Mouse (Mus musculus): ENCODE results near the gene Nkain2. TPM values are rescaled to one million over a fixed set of nuclear protein-coding genes. Genes with fewer than 3 reads are reported as not detected.

The Nkain2 gene
- total RNA-seq, 2 experiments from 2014 or later = 0.39 to 1.5 TPM

DNA sequence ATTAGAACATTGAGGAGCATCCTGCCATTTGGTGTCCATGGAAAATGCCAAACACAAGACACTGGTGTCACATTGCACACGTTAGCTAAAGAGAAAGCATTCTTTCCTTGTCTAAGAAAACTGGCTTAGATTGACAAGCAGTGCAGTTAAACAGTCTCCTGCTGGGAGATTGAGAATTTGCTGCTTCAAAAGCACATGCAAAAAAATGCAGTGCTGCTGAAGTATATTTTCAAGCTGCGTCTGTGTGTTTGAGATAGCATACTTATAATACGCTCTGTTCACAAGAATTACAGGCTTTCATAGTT is 313.0 kb downstream of the Nkain2 start:
- no peak for DNase-seq (ENCODE audit: low spot score in 2 of 2)

DNA sequence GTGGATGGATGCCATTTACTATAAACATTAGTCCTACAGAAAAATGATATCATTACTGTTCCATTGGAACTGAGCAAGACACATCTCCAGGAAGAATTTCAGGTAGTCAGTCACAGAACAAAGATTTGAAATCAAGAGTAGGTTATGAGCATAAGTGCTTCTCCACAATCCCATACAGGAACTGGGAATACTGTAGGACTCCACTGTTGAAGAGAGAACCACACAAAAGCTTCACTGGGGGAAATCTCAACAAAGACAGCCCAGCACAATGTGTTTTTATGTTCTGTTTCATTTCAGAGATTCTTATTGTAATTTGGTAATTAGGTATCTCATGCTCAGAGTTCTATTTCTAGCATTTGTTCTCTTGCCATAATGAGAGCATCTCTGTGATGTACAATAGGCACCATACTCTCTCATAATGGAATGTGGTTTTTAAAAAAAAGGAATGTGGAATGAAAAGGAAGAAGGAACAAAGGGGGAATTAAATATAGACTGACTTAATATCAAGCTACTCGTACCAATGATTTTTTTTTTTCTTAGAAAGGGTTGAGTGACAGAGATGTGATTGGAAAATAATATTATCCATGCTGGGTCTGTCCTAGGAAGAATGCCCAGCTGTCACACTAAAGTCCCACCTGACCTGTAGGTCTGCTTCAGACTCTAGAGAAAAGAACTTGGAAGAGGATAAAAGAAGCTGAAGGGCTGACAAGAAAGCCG is 313.5 kb downstream of the Nkain2 start:
- no peak for DNase-seq (ENCODE audit: low spot score in 2 of 2)

DNA sequence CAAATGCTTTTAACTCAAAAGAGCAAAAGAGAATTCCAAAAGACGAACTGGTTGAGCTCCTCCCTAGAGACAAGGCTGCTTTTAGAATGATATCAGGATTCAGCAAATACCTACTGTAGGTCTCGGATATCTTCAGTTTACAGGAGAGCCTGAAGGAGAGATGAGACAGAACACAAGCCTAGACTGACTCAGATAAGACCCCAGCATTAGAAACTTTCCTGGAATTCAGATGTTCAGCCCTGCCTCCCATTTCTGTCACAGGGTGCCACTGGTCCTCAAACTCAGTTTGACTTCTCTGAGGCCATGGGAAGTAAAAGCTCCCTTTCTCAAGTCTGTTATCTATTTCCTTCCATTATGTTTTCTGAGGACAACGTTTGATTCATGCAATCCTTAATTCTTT is 332.6 kb downstream of the Nkain2 start:
- DNase-seq (ENCODE audit: low spot score in 2 of 2) = no peak

DNA sequence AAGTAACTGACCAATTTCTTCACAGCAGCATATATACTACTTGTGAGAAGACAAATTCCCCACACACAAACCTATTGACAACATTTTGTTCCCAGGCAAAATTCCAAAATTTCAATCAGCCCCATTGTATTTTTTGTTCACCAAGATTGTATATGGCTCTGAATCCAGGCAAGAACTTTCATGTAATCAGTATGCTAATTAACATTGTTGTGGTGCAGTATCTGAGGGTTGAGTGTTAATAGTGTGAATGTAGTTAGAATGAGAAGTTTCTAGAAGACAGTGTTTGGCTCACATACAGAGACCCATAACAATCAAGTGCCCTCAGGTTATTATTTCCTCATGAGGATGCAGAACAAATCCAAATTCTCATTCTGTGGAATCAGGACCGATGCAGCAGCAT is 354.2 kb downstream of the Nkain2 start:
- DNase-seq (ENCODE audit: low spot score in 2 of 2) = no peak

DNA sequence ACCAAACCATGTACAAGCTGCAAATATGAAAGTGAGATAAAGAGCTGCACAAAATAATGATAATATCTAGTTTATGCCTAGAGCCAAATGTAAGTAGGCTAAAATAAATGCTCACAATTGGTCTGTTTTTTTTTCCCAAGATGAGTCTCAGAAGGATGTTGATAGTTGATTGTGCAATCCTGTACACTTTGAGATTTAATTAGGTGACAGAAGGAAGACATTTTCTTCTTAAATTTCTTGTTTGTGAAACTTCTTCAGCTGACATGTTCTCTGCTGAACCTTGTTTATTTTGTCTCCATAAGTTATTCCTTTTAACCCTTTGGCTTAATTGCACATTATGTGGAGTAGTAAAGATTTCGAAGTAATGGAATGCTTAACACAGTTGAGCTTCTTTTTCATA is 379.4 kb downstream of the Nkain2 start:
- no peak for DNase-seq (ENCODE audit: low spot score in 2 of 2)

DNA sequence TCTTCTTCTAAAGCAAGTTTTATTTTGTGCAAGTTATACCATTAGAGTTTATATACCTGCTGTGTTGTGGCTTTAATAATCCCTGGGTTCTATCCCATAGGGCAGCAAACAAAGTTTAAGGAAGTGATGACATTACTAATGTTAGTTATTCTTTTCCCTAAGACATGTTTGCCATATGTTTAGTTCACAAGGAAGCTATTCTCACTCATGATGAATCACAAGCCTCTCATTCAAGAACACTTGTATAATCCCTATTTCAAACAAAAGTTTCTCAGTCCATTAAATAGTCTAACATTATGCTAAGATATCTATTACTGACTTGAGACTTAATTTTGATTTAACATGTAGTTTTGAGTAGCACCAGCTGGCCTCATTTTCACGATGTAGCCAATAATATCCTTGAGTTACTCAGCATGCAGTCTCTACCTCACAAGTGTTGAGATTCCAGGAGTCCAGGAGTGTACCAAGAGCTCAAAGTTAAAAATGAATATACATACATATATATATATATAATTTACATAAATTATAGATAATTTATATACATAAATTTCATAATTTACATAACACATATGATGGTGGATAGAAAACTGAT is 395.6 kb downstream of the Nkain2 start:
- DNase-seq (ENCODE audit: low spot score in 2 of 2) = no peak

DNA sequence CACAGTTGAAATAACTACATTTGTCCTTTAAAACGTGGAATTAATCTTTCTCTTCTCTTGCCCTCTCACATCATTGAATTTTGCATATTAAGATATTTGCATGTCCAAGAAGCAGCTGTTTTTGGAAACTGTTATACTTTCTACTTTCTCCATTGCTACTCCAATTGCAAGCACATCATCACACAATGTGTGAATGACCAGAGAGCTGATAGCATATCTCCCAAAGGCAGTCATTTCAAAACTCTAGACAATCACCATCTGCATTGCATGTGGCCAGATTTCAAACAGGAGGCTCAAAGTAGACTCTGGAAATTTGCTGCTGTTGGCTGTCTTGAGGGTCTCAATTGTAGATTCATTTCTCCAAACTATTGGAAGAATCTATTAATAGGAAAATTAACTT is 396.7 kb downstream of the Nkain2 start:
- DNase-seq (ENCODE audit: low spot score in 2 of 2) = no peak

DNA sequence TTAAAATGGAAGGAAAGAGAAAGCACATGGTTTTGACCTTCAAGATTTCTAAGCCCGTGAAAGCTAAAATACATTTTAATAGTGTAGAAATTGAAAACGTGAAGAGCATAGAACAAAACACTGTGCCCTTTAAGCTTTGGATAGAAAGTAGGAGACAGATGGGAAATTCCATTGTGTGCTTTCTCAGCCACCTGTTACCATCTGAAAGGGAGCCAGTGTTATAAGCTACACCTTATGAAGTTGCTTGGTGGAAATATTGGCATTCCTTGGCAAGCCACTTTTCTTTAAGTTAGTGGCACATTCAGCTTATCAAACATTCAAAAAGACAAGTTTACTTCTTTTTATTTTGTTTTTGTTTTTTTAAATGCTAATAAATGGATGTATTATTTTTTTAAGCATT is 427.5 kb downstream of the Nkain2 start:
- no peak for DNase-seq (ENCODE audit: low spot score in 2 of 2)

DNA sequence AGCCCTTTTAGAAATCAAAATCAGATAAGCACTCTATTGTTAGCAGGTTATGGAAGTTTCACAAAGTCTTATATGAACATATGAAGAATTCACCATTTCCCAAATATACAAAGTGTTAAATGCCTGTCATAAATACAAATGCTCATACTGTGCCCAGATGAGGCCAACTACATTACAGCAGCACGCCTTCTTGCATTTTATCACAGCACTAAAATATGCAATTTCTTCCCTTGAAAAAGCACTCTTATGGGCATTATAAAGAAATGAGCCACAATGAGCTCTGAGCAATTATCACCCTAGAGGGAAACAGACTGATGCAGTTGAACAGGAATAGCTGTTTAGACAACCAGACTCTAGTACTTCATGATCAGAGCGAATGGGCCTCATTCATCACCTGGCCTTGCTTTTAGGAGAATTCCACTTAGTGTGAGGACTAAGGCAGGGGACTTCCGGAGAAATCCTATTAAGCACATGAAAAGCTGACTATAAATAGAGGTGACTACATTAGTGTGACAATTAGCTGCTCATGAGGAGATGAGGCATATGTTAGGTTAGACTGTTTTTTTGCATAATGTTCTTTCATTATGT is 450.2 kb downstream of the Nkain2 start:
- no peak for DNase-seq (ENCODE audit: low spot score in 2 of 2)

DNA sequence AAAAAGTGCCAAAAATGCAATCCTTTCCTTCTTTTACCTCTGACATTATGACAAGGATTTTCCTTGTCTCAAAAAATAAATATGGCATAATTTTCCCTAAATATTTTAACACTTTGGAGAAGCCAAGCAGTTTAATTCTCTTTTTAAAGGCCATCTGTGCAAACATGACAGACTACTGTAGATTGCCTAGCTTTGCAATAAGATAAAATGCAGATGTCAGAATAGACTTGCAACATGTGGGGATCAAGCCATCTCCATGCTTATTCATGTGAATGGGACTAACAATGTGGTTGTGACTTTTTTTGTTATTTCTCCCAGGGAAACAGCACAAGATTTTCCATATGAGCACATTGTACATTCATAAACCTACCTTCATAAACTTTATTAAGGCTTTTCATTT is 476.0 kb downstream of the Nkain2 start:
- DNase-seq (ENCODE audit: low spot score in 2 of 2) = no peak

DNA sequence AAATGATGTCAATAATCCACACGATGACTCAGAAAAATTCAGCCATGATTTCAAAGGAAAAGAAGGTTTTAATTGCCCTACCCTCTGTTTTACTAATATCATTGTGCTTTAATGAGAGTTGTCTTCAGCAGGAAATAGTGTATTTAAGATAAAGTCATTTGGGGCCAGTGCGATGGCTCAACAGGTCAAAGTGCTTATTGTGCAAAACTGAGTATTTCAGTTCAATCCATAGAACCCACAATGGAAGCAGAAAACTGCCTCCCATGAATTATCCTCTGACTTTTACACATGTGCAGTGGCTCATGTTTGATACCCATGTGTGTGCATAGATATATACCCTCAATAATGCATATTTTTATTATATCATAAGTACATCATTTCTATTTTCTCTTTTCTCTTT is 478.9 kb downstream of the Nkain2 start:
- DNase-seq (ENCODE audit: low spot score in 2 of 2) = no peak

DNA sequence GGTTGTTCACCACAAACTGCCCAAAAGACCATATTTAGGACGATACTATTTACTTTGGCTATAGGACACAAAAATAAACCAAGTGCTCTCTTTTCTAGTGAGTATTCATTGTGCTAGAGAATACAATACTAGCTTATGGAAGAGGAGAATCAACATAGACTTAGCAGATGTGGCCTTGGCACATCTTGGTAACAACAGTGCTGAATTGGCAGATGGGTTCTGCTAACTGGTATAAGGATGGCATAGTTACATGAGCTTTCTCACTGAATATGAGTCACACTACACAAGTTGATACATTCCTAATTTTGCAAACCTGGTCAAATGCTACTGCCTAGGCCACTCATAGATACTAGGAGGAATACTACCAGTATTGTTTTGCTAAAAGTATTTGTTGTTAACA is 489.3 kb downstream of the Nkain2 start:
- DNase-seq (ENCODE audit: low spot score in 2 of 2) = no peak

DNA sequence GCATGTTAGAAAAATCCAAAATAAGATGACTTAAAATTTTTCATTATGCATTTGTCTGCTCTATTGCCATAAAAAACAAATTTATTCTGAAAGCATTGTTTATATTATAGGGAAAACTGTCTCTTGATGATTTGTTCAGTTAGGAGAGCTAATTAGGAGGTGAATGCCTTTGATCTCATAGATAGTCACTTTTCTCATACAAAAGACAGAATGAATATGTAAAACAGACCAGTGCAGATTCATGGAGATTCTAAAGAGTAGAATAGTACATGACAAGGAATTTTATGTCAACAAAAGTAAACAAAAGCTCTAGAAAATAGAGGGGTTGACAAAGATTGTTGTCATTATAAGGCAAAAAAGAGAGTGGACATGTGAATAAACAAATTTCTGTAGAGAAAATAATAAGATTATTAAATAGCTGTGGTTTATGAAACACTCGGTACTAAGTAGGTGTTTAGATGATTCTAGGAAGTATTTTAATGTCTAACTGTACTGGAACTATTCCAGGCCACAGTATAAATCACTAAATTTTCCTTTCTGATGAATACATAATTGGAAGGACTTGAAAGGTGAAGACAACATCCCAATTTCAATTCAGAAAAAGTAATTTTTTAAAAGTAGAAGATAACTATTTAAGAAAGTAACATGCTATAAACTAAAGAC is 496.3 kb downstream of the Nkain2 start:
- DNase-seq (ENCODE audit: low spot score in 2 of 2) = no peak

DNA sequence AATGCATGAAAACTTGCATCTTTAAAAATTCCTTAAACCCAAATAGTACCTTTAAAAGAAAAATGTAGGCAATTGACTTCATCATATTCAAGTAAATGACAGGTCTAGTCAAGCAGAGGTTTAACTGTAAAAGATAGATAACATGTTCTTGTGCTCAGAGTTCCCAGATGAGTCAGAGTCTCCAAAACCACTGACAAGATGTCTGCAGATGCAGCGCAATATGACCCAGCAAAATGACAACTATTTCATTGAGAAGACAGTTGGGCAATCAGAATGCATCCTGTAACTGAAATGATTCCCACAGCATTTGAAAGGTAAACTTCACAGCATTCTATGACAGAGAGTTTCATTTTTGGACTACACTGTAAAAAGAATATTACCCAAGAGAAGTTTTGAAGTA is 496.9 kb downstream of the Nkain2 start:
- DNase-seq (ENCODE audit: low spot score in 2 of 2) = no peak

DNA sequence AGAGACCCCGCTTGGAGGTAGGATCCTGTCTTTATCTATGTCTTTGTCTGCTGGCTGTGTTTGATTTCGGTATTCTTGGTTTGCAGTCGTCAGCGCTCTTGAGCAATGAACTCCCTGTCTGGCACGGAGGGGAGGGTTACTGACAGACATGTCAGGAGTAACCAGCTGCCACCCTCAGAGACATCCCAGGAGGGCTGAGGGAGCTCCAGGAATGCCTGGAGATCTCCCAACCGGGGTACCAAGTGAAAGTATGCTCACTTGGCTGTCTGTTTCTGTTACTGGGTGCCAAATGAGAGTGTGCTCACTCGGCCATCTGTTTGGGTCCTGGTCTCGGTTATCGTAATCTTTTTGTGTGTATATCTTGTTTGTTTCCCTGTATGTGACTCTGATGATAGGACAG is 577.5 kb downstream of the Nkain2 start:
- DNase-seq (ENCODE audit: low spot score in 2 of 2) = no peak

DNA sequence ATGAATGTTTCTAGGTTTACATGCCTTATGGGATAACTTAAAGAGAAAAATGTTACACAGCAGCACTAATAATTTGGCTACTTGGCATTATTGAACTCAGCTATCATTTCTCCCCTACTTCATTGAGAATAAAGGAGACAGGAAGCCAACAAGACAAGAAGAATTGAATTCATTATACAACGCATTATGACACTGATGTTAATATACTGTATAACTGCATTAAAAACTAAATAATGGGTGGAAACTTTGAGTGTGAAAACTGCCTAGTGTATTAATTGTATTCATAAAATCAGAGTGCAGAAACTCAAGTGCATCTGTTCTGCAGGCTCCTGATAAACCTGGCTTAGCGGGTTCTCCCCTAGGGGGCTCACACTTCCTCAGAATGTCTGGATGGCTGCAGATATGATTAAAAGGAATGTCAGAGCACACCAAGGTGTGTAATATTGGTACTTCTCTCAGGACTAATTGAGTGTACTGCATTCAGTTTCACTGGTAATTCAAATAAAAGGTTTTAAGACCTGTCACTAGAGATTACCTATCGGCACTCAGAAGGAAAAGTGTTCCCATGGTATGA is 589.2 kb downstream of the Nkain2 start:
- no peak for DNase-seq (ENCODE audit: low spot score in 2 of 2)

DNA sequence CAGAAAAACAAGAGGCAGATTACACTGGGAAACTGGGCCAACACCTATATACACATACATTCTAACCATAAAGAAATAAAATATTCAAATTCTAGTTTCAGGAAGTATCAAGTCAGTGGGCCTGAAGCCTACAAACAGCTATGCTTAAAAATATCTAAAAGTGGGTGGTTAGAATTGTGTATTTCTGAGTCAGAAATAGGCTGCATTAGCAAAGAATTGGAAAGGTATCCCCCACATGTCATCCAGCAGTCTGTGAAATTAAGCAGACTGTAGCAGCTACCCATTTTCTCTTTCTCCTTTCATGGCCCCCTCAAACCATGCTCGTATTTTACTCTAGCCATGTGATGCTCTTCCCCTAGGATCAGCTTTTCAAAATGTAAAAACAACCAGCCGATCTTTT is 599.8 kb downstream of the Nkain2 start:
- no peak for DNase-seq (ENCODE audit: low spot score in 2 of 2)

DNA sequence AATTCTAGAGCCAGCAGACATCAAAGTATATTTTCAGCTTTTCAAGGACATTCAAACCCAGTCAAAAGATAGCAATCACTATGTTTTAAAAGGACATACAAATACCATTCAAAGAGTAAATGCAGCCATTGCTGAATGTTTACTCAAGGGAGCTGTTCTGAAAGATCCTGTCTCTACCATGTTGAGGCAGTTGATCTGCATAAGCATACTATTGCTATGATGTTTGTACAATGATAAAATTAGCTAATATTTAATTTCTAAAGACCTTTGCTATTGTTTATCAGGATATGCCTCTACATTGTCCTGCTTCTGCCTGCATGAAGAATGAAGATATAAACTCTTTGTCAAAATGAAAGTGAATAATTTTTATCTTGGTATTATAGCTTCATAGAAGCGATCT is 606.6 kb downstream of the Nkain2 start:
- no peak for DNase-seq (ENCODE audit: low spot score in 2 of 2)

DNA sequence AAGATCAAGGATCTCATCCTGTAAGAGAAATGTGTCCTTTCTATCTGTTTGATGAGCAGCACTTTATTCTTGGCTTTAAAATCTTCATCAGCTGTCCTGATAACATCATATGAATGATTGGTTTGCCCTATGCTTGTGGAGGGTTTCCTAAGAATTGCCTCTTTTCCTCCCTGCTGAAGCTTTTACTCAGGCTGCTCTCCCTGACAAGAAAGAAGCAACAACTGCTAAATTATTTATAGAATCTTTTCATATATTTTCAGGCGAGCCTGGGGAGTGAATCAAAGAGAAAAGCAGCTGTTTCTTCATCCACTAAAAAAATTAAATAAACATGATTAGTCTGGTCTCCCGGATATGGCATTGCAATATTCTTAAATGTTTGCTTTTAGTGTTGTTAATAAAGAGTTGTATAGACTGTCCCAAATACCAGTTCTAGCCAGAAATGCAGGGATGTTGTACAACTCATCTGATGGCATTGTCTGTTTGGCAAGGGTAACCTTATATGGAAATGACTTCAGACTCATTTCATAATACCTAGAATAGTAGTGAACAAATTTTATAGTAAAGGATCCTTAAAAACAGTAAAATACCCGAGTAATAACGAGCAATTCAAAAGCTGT is 646.9 kb downstream of the Nkain2 start:
- no peak for DNase-seq (ENCODE audit: low spot score in 2 of 2)

DNA sequence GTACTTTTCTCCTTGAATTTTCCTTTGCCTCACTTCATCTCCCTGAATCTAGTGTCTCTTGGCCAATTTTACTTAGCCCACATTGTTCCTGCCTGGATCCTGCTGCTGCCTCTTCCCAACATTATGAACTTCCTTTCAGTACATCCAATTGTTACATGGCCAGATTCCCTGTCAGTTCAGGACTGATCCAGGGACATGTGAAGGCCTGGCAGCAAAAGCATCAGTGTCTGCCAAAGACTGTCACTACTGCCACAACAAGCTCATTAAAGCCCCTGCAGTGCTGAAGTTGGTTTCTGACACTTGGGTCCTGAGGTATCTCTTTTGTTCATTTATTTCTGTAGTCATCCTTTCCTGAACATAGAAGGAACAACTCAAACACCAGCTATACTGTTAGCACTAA is 649.1 kb downstream of the Nkain2 start:
- DNase-seq (ENCODE audit: low spot score in 2 of 2) = no peak

DNA sequence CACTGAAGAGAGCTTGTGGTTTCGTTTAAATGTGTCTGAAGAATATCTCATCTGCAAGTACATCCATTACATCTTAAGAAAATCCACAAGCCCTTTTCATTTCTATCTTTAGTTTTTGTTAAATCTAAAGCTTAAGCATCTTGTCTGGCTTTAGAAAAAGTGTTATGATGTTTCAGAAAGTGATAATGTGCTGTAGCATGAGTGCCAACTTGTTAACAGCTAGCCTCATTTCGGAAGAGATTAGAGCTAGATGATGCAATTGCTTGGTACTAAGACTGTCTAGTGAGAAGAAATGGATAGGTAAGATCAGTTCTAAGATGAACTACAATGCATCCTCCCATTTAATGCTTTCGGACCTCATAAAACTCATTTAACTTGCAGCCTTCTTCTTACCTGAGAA is 707.3 kb downstream of the Nkain2 start:
- no peak for DNase-seq (ENCODE audit: low spot score in 2 of 2)

DNA sequence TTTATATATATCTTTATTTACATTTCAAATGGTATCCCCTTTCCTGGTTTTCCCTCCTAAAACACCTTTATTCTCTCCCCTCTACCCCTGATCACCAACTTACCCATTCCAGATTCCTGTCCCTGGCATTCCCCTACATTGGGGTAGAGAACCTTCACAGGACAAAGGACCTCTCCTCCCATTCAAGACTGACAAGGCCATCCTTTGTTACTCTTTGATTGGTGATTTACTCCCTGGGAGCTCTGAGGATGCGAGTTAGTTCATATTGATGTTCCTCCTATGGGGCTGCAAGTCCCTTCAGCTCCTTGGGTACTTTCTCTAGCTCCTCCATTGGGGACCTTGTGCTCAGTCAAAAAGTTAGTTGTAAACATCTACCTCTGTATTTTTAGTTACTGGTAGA is 798.9 kb downstream of the Nkain2 start:
- DNase-seq (ENCODE audit: low spot score in 2 of 2) = no peak

All from adrenal gland, postnatal 4 days (tissue).